Mouse (Mus musculus) subcutaneous adipose tissue, adult 2 months (tissue): ENCODE measurements around the gene Ptpro. TPM values are rescaled to one million over a fixed set of nuclear protein-coding genes. Genes with fewer than 3 reads are reported as not detected.

Experiments
- polyA plus RNA-seq: library from polyadenylated mRNA; depleted of rRNA; stranded (reverse); fragments of >200 nt; gene quantifications from 2 replicates; pipeline ENCODE4 v1.2.3, GENCODE M21; 2012; ENCODE audit warnings: low replicate concordance; rRNA removed

The Ptpro gene
- polyA plus RNA-seq: 5.5 and 6.4 TPM in 2 replicates

DNA sequence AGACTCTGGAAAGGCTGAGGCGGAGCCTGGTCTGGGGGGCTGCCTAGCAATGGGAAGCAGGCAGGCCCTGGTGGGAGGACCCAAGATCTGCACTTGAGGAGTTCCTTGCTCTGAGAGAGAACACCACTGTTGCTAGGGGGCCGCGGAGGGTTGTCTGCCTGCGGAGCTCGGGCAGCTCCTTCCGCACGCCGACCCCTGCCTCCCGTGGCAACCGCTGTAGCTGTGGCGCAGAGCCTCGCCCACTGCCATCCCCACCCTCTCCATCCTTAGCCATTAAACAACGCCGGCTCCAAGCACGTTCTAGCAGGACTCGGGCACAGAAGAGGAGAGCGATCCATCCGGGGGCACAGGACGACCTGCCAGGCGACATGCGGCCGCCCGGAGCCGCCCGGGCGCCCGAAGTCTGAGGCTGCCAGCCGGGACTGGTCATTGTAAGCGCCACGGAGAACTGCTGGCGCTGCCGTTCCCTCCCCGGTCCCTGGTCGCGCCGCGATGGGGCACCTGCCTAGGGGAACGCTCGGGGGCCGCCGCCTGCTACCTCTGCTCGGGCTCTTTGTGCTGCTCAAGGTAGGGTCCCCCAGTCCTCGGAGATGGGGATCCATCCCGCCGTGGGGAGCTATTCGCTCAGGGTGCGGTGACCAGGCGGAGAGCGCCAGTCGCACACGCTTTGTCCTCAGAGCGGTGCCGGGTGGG lies at the start of gene Ptpro:
Ptpro (plus strand) TSS at position 126 of the 693 bp plus-strand sequence.

Other genes with a start within 250 kb of the Ptpro start
- gene Rerg, start 81.8 kb upstream of the Ptpro start, polyA plus RNA-seq: 0.50 and 6.0 TPM in 2 replicates